Mouse (Mus musculus) testis, adult 2 months (tissue): ENCODE measurements around the gene Dvl2.

Experiments used
- CTCF ChIP-seq: fragments of 200-500 bp; IDR thresholded peaks from 2 replicates; pipeline ENCODE4 v1.5.1; 2012; ENCODE audit warnings: low read depth, mild to moderate bottlenecking, inconsistent platforms, low read length, moderate library complexity; ENCODE audit not compliant: control insufficient read depth, insufficient read depth, insufficient replicate concordance
- POLR2A ChIP-seq: fragments of 200-500 bp; IDR thresholded peaks from 2 replicates; pipeline ENCODE4 v1.6.1; 2012; ENCODE audit warnings: low read depth, mild to moderate bottlenecking, inconsistent platforms, low read length, moderate library complexity; ENCODE audit not compliant: control insufficient read depth

- no peak for TF ChIP-seq POLR2A
- no peak for TF ChIP-seq CTCF
Measured at GRCm38 (mm10) chr11:69983377-69983776, 17.0 kb upstream of the Dvl2 start.
